Mouse (Mus musculus): ENCODE measurements around the gene Amotl2. TPM values are rescaled to one million over a fixed set of nuclear protein-coding genes. Genes with fewer than 3 reads are reported as not detected.
A peak's percentile ranks its signal among the peaks of the same experiment; 100 is the strongest.

Amotl2 gene
- polyA plus RNA-seq, 1 experiment from 2014 or later, result 26.3 TPM

- Histone ChIP-seq H3K4me2 (ENCODE audit: low read depth, low read length) (peak overlapping the region; percentile 94), H3K36me3 (ENCODE audit: control insufficient read depth, insufficient read depth, low read length) (peaks cover 25% of the 10 kb centered on the region), H3K27ac (ENCODE audit: low read length) (peak overlapping the region; percentile 67; the same call in 1 of the 2 replicates), H3K9ac (ENCODE audit: low read length) (no peak overlapping the region), H3K4me3 (replicated peaks; ENCODE audit: low read length) (no peak overlapping the region), H3K9me3 (replicated peaks; ENCODE audit: control insufficient read depth, low read length) (no peaks in the 10 kb centered on the region), H3K27me3 (ENCODE audit: control insufficient read depth, insufficient read depth, low read length) (no peaks in the 10 kb centered on the region), H3K4me1 (ENCODE audit: control insufficient read depth, insufficient read depth, low read length) (peaks cover 63% of the 10 kb centered on the region)
- WGBS, result 76% methylated on average over 4 of the region's 4 CpGs
- ATAC-seq (ENCODE audit: insufficient read depth, low FRiP score), result no peak
Measured at GRCm38 (mm10) chr9:102722750-102723149, 6.3 kb downstream of the Amotl2 start.

DNA sequence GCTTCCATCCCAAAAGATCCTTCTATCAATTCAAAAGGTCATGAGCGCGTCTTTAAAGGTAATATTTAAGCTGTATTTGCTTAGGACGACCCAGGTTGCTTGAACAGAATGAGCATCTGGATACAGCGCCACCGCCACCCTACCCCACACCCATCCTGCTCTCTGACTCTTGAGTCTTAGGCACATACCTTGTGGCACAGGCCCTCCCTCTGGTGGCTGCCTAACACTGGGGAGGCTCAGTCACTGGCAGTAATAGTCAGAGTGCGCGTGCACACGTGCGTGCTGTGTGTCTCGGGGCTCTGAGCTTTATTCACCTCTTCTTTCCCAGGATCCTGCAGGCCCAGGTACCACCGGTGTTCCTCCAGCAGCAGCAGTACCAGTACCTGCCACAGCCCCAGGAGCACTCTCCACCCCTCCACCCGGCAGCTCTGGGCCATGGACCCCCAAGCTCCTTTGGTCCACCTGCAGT, 6.8 kb downstream of the Amotl2 start:
- Histone ChIP-seq H3K36me3 (ENCODE audit: control insufficient read depth, insufficient read depth, low read length) (peaks cover 25% of the 10 kb centered on the region), H3K4me2 (ENCODE audit: low read depth, low read length) (no peak overlapping the region), H3K27me3 (ENCODE audit: control insufficient read depth, insufficient read depth, low read length) (no peaks in the 10 kb centered on the region), H3K9me3 (replicated peaks; ENCODE audit: control insufficient read depth, low read length) (no peaks in the 10 kb centered on the region), H3K9ac (ENCODE audit: low read length) (0 out of 2 replicates have a peak overlapping the region, but pooled peaks have one; percentile 9), H3K4me1 (ENCODE audit: control insufficient read depth, insufficient read depth, low read length) (peaks cover 63% of the 10 kb centered on the region), H3K27ac (ENCODE audit: low read length) (peak overlapping the region; percentile 29; the same call in 1 of the 2 replicates), H3K4me3 (replicated peaks; ENCODE audit: low read length) (no peak overlapping the region)
- WGBS, result 84% methylated on average over 12 of the region's 12 CpGs
- ATAC-seq (ENCODE audit: insufficient read depth, low FRiP score), result no peak

- ATAC-seq (ENCODE audit: insufficient read depth, low FRiP score), result peak; percentile 42
- Histone ChIP-seq H3K9ac (ENCODE audit: low read length) (no peak overlapping the region), H3K4me1 (ENCODE audit: control insufficient read depth, insufficient read depth, low read length) (peaks cover 63% of the 10 kb centered on the region), H3K9me3 (replicated peaks; ENCODE audit: control insufficient read depth, low read length) (no peaks in the 10 kb centered on the region), H3K27me3 (ENCODE audit: control insufficient read depth, insufficient read depth, low read length) (no peaks in the 10 kb centered on the region), H3K4me3 (replicated peaks; ENCODE audit: low read length) (no peak overlapping the region), H3K27ac (ENCODE audit: low read length) (no peak overlapping the region; the same call in 1 of the 2 replicates), H3K4me2 (ENCODE audit: low read depth, low read length) (no peak overlapping the region), H3K36me3 (ENCODE audit: control insufficient read depth, insufficient read depth, low read length) (peaks cover 28% of the 10 kb centered on the region)
- 27% methylated on average over 4 of the region's 4 CpGs for WGBS
Measured at GRCm38 (mm10) chr9:102723990-102724461, 7.6 kb downstream of the Amotl2 start.

DNA sequence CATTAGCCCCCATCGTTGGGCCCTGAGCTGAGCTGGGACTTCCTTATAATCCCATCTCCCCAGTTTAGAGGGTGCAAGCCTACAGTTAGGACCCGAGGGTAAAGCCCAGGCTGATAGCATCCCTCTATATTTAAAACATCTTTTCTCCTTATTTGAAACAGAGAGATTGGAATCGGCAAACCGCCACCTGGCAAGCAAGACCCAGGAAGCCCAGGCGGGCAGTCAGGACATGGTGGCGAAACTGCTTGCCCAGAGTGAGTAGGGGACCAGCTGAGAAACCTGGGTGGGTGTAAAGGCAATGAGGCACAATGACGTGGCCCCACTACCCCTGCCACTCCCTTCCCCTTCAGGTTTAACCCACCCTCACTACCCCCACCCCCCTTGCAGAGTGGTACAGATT, 8.5 kb downstream of the Amotl2 start:
- Histone ChIP-seq H3K4me3 (replicated peaks; ENCODE audit: low read length) (no peak overlapping the region), H3K9me3 (replicated peaks; ENCODE audit: control insufficient read depth, low read length) (no peaks in the 10 kb centered on the region), H3K9ac (ENCODE audit: low read length) (peak overlapping the region; percentile 34; the same call in 1 of the 2 replicates), H3K4me2 (ENCODE audit: low read depth, low read length) (no peak overlapping the region), H3K36me3 (ENCODE audit: control insufficient read depth, insufficient read depth, low read length) (peaks cover 35% of the 10 kb centered on the region), H3K27ac (ENCODE audit: low read length) (peak overlapping the region; percentile 76), H3K4me1 (ENCODE audit: control insufficient read depth, insufficient read depth, low read length) (peaks cover 57% of the 10 kb centered on the region), H3K27me3 (ENCODE audit: control insufficient read depth, insufficient read depth, low read length) (no peaks in the 10 kb centered on the region)
- ATAC-seq (ENCODE audit: insufficient read depth, low FRiP score), result no peak
- 74% methylated on average over 7 of the region's 7 CpGs for WGBS

DNA sequence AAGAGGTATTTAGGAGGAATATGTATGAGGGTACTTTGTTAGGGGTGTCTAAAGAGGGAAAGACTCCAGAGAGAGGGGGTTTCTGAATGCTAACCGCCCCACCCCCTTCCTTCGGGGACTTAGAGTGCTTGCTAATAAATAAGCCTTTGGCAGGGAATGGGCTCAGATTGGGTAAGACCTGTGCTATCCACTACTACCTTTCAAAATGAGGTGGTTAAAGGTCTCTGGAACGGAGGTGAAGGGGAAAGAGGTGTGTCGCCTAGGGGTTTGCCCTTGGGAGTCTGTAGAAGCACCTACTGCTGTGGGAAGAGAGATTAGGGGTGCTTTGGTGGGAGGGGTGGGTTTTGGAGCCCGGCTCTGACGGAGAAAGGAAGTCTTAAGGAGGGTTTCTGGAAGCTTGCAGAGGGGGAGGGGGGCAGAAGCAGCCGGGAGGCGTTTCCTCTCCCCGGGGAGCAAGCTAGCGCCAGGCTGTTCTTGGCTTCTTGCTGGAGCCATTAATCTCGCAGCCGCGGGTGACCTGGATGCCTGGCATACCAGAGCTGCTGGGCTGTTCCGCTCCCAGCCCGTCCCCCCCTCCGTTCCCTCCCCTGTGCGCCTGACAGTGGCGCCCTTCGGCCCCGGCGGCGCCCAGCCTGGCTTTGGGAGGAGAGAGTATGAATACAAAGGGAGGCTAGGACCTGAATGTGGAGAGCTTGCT, 9.6 kb downstream of the Amotl2 start:
- H3K9me3 ChIP-seq (replicated peaks; ENCODE audit: control insufficient read depth, low read length), result no peaks in the 10 kb centered on the region
- H3K4me1 ChIP-seq (ENCODE audit: control insufficient read depth, insufficient read depth, low read length), result peaks cover 47% of the 10 kb centered on the region
- H3K9ac ChIP-seq (ENCODE audit: low read length), result peak overlapping the region; percentile 11
- peak overlapping the region; percentile 9; the same call in 1 of the 2 replicates for H3K4me3 ChIP-seq (replicated peaks; ENCODE audit: low read length)
- H3K27ac ChIP-seq (ENCODE audit: low read length), result peak overlapping the region; percentile 76
- ATAC-seq (ENCODE audit: insufficient read depth, low FRiP score), result peak; percentile 88
- peak overlapping the region; percentile 41 for H3K4me2 ChIP-seq (ENCODE audit: low read depth, low read length)
- peaks cover 34% of the 10 kb centered on the region for H3K36me3 ChIP-seq (ENCODE audit: control insufficient read depth, insufficient read depth, low read length)
- 2% methylated on average over 22 of the region's 22 CpGs for WGBS
- no peaks in the 10 kb centered on the region for H3K27me3 ChIP-seq (ENCODE audit: control insufficient read depth, insufficient read depth, low read length)

DNA sequence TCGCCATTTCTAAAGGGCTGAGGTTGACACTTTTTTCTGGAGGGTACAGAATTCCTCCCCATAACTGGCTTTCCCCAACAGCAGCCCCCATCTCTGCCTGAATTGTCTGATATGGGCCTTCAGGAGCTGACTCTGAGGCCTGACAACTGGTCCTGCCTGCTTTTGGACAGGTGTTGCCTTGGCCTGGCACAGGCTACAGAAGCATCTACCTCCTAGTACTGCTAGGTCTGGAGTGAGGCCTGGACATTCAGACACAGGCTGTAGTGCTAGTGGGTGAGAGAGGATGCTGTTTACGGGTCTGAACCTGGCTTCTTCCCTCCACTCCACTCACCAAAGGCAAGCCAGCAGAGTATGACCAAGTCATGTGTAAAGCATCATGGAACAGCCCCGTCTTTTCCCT, 10.3 kb downstream of the Amotl2 start:
- 0 out of 2 replicates have a peak overlapping the region, but pooled peaks have one; percentile 9 for H3K4me3 ChIP-seq (replicated peaks; ENCODE audit: low read length)
- peak overlapping the region; percentile 76 for H3K27ac ChIP-seq (ENCODE audit: low read length)
- peak overlapping the region; percentile 41 for H3K4me2 ChIP-seq (ENCODE audit: low read depth, low read length)
- no peaks in the 10 kb centered on the region for H3K27me3 ChIP-seq (ENCODE audit: control insufficient read depth, insufficient read depth, low read length)
- WGBS, result 62% methylated on average over 3 of the region's 3 CpGs
- peak overlapping the region; percentile 11 for H3K9ac ChIP-seq (ENCODE audit: low read length)
- peaks cover 41% of the 10 kb centered on the region for H3K36me3 ChIP-seq (ENCODE audit: control insufficient read depth, insufficient read depth, low read length)
- ATAC-seq (ENCODE audit: insufficient read depth, low FRiP score), result no peak
- no peaks in the 10 kb centered on the region for H3K9me3 ChIP-seq (replicated peaks; ENCODE audit: control insufficient read depth, low read length)
- peaks cover 43% of the 10 kb centered on the region for H3K4me1 ChIP-seq (ENCODE audit: control insufficient read depth, insufficient read depth, low read length)

DNA sequence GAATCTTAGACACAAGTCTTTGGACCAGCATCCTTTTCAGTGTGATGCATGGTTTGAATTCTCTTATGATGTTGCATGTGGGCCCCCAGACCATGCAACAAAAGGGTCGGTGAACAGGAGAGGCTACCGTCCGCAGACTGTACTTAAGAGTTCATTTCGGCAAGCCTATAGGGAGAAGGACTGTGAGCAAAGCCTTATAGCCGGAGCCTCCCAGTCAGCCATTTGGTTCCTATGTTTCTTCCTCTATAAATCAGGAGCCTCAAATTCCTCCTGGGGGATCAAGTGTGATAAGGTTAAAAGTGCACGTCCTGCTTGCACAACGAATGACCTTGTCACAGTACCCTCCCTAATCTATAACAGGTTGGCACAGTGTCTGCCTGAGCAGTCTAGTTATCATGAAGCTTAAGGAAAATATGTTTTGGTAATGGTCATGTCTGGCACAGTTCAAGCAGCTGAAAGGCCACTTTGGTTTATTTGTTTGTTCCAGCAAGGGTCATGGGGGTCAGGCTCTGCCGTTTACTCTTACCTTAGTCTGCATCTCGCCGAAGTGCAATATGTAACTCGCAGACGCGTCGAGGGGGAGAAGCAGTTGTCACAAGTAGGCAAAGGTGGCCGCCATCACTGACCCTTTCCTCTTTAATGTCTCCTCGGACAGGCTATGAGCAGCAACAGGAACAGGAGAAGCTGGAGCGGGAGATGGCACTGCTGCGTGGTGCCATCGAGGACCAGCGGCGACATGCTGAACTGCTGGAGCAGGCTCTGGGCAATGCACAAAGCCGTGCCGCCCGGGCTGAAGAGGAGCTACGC, 11.4 kb downstream of the Amotl2 start:
- ATAC-seq (ENCODE audit: insufficient read depth, low FRiP score), result no peak
- 70% methylated on average over 25 of the region's 25 CpGs for WGBS
- H3K27me3 ChIP-seq (ENCODE audit: control insufficient read depth, insufficient read depth, low read length), result no peaks in the 10 kb centered on the region
- peaks cover 39% of the 10 kb centered on the region for H3K36me3 ChIP-seq (ENCODE audit: control insufficient read depth, insufficient read depth, low read length)
- peaks cover 40% of the 10 kb centered on the region for H3K4me1 ChIP-seq (ENCODE audit: control insufficient read depth, insufficient read depth, low read length)
- no peaks in the 10 kb centered on the region for H3K9me3 ChIP-seq (replicated peaks; ENCODE audit: control insufficient read depth, low read length)
- H3K9ac ChIP-seq (ENCODE audit: low read length), result no peak overlapping the region
- H3K27ac ChIP-seq (ENCODE audit: low read length), result no peak overlapping the region
- H3K4me2 ChIP-seq (ENCODE audit: low read depth, low read length), result no peak overlapping the region
- no peak overlapping the region for H3K4me3 ChIP-seq (replicated peaks; ENCODE audit: low read length)

- Histone ChIP-seq H3K4me1 (ENCODE audit: control insufficient read depth, insufficient read depth, low read length) (peaks cover 38% of the 10 kb centered on the region), H3K27ac (ENCODE audit: low read length) (no peak overlapping the region), H3K9me3 (replicated peaks; ENCODE audit: control insufficient read depth, low read length) (no peaks in the 10 kb centered on the region), H3K4me3 (replicated peaks; ENCODE audit: low read length) (no peak overlapping the region), H3K36me3 (ENCODE audit: control insufficient read depth, insufficient read depth, low read length) (peaks cover 34% of the 10 kb centered on the region), H3K27me3 (ENCODE audit: control insufficient read depth, insufficient read depth, low read length) (no peaks in the 10 kb centered on the region), H3K9ac (ENCODE audit: low read length) (no peak overlapping the region), H3K4me2 (ENCODE audit: low read depth, low read length) (no peak overlapping the region)
- WGBS, result 90% methylated on average over 9 of the region's 9 CpGs
- ATAC-seq (ENCODE audit: insufficient read depth, low FRiP score), result no peak
Measured at GRCm38 (mm10) chr9:102728469-102728747, 11.9 kb downstream of the Amotl2 start.

Measured in stomach, embryonic 16.5 days (tissue).